Mouse (Mus musculus) thymus, postnatal 10 days (tissue): ENCODE measurements at regions not wholly inside any gene's neighbourhood (a gene's known extent, or its start where the extent isn't known, plus 50 kb on each side); places are given as distances from the start of the nearest gene placed in this dataset.
A peak's percentile ranks its signal among the peaks of the same experiment; 100 is the strongest.

Experiments used
- DNase-seq, 2 experiments: peaks; one replicate each; pipeline ENCODE4 v3.0.0; 2021; ENCODE audit warnings: low spot score in 2 of 2

GRCm38 (mm10) chr16:5467587-5467986 is 211.8 kb upstream of the Eef2kmt start:
- peak in 1 of 2 experiments; percentile 40 for DNase-seq

GRCm38 (mm10) chr16:5466760-5467159 is 211.0 kb upstream of the Eef2kmt start:
- no peak for DNase-seq

- DNase-seq, result no peak
Measured at GRCm38 (mm10) chr16:5455352-5455965, 199.7 kb upstream of the Eef2kmt start.

- peak; percentile 41 to 44 for DNase-seq
Measured at GRCm38 (mm10) chr16:5454243-5454642, 198.5 kb upstream of the Eef2kmt start.

DNA sequence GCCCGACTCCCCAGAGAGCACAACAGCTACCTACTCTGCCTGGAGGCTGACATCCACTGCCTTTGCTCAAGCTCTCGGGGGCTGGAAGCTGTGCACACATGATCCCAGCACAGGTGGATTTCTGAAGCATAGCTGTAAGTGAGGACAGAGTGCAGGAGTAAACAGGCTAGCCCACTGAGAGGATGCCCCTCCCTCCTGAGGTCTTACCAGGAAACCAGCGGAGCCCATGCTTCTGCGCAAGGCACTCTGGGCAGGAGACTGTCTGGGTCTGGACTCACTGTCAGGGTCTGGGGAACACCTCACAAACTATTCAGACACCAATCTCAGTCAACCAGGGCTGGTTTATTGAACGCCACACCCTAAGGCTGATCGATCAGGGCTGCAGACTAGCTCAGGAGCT is 197.2 kb upstream of the Eef2kmt start:
- DNase-seq, result peak; percentile 54 to 59

DNA sequence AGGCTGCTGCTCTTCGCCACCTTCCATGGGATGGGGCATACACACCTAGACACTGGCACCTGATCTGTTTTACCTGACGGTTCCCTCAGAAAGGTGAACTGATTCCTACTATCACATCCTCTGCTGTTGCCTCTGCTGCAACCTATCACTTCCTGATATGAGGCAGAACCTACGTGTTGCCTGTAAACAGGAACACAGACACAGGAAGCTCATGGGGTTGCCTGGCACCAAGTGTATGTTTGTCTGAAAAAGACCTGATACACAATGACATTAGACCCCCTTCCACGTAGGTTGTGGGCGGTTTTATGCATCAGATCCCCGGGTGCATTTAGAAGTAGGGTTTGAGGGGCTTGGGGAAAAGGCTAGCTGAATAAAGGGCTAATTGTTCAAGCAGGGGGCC is 190.0 kb upstream of the Eef2kmt start:
- peak in 1 of 2 experiments; percentile 14 for DNase-seq

GRCm38 (mm10) chr16:5444785-5445184 is 189.0 kb upstream of the Eef2kmt start:
- no peak for DNase-seq

- DNase-seq, result no peak
Measured at GRCm38 (mm10) chr16:5439717-5440116, 183.9 kb upstream of the Eef2kmt start.

GRCm38 (mm10) chr16:5438405-5438804 is 182.6 kb upstream of the Eef2kmt start:
- DNase-seq, result no peak

GRCm38 (mm10) chr16:5431689-5432088 is 175.9 kb upstream of the Eef2kmt start:
- DNase-seq, result no peak

DNA sequence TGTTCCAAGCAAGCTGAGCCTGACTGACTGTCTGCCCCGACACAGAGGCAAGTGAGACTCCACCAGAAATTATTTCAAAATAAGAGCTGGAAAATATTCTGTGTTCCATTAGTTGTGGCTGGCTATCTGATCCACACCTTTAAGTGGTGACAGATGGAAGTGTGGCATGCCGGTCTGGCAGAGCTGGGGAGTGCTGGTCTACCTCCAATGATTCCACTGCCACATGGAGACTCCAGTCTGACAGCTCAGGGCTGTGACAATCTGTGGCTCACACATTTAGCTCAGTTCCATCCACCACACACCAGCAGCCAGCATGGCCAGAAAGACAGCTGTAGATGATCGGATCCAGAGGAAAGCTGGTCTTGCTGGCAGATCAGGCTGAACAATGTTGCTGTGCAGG is 175.3 kb upstream of the Eef2kmt start:
- no peak for DNase-seq

DNA sequence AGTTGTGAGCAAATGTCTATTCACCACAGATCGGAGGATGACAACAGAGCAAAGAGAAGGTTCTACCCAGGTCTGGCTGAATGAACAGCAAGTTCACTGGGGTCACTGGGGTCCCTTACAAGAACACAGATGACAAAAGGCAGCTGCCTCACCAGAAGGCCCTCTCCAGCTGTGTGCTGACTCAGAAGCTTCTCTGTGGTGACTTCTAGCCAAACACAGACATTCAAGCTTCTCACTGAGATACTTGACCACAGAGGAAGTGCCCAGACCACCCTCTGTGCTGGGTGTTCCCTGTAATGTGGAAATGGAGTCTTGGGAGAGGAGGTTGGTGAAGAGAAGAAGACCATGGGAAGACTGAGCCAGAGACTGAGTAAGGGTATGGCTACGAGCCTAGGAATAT is 173.7 kb upstream of the Eef2kmt start:
- DNase-seq, result no peak

DNA sequence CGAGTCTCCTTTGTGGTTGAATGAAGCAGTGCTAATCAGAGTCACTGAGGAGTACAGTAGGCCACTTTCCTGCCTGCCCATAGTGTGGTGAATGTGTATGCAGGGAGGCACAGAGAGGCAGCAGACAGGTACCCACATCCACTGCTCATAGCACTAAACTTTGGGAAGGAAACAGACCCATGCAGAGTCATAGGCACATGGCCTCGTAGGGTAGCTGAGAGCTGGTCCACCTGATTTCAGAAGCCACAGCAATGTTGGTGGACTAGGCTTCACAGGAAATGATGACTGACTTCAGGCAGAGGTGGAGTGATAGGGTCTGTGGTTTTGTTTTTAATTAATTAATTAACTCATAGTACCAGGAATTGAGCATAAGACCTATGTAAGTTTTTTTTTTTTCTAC is 170.1 kb upstream of the Eef2kmt start:
- no peak for DNase-seq

GRCm38 (mm10) chr16:5422041-5422440 is 166.3 kb upstream of the Eef2kmt start:
- no peak for DNase-seq

- no peak for DNase-seq
Measured at GRCm38 (mm10) chr16:5421591-5421990, 165.8 kb upstream of the Eef2kmt start.

- DNase-seq, result no peak
Measured at GRCm38 (mm10) chr16:5419467-5419866, 163.7 kb upstream of the Eef2kmt start.

- no peak for DNase-seq
Measured at GRCm38 (mm10) chr16:5418462-5419197, 162.8 kb upstream of the Eef2kmt start.

DNA sequence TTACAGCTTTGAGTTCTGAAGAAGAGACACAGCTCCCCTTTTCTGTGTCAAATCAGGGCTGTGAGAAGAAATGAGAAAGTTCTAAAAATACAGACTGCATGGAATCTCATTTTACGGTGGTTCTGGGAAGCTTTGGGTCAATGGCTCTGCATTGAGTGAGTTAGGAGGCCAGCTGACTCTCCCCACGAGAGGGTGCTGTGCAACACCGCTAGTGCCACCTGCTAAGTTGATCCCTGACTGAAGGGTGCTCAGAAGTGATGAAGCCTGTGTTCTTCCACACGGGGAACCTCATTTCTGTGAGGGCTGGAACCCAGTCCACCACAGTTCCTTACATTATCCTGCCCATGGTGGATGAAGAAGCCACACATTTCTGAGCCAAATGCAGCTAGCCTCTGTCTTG is 159.5 kb upstream of the Eef2kmt start:
- peak in 1 of 2 experiments; percentile 9 for DNase-seq

DNA sequence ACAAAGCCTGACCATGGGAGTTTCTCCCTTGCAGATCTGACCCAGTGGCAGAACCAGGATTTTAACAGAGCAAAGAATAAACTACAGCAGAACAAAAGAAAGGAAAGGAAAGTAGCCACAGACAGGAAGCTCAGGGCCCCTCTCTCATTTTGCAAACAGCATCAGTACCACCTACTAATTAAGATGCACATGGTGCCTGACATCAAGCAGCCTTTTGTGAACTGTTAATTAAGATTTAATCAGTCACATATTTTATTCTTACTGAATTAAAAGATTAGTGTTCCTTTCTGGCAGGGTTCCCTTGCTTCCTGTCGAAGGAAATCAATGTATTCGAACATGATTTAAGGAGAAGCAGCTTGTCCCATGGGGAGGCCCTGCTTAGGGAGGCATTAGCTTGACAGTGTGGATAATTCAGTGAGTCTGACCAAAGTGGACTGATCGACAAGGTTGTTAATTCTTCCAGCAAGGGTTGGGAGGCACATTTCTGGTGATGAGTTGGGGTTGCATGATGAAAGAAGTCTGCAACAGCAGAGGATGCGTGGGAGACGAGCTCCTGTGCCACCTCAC is 156.1 kb upstream of the Eef2kmt start:
- no peak for DNase-seq

GRCm38 (mm10) chr16:5406711-5407110 is 150.9 kb upstream of the Eef2kmt start:
- DNase-seq, result peak in 1 of 2 experiments; percentile 59

DNA sequence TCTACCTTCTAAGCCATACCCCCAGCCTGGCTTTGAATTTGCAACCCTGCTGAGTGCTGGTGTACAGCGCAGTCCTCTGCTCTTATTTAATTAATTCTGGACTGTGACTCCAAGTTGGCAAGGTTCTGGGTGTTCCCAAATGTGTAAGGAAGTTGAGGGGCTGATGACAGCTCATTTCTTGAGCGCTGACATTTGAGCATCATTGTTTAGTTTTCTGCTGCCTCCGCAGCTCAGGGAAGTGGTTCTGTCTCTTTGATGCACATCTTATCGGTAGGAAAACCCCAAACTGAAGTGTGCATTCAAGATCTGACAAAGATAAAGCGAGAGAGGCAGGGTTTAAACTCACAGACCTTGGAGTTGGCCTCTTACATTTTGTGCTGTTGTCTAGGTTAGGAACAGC is 137.6 kb upstream of the Eef2kmt start:
- DNase-seq, result no peak

DNA sequence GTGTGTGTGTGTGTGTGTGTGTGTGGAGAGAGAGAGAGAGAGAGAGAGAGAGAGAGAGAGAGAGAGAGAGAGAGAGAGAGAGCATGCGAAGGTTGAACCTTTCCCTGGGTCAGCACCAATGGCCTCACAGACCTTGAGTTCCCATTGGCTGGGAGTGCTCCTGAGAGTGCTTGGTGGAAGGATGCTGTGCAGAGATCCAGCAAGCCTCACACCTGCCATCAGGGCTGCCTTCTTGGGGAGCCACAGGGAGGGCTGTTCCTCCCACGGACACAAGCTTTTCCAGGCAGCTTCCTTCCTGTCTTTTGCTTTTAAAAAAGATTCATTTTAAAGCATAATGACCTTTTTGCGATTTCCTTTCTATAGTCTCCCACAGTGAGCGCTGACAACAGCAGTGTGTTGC is 127.1 kb upstream of the Eef2kmt start:
- no peak for DNase-seq

- no peak for DNase-seq
Measured at GRCm38 (mm10) chr16:5382228-5382884, 126.6 kb upstream of the Eef2kmt start.
